Comparison of ENCODE assay signal across 11 mouse cellular contexts in the genomic region with DNA sequence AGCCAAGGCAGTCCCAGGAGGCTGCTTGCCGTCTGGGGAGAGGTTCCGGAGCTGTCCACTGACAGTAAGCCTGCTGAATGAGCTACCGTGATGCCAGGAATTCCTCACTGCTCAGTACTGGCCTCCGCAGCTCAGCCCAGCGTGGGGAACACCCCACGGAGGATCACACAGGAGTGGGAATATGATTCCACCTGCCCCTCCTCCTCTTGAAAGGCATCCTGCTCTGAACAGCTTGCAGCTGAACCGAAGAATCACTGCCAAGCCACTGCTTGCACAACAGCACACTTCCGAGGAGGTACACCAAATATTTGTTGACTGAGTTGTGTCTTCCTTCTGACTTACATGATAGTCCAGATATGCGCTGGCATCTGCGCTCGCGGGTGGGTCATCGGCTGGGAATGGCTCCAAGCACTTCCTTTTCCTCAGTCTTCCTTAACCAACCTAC. TPM values are rescaled to one million over a fixed set of nuclear protein-coding genes. Genes with fewer than 3 reads are reported as not detected.
DNase-seq lines count a peak whose midpoint lies in the region; ATAC-seq and TF ChIP-seq lines count a peak whose summit lies in the region.
"Had no signal": no experiment of that assay in that cellular context is flagged by ENCODE, and none has a peak within 500 bp of the region (broad histone marks: within the 10 kb centered on the region; RNA-seq: fewer than 3 reads in every experiment).

No protein-coding gene starts in this region.

- H3K9ac ChIP-seq in hindbrain, postnatal 0 days (replicated peaks; ENCODE audit: low read length): no peak overlapping the region
- H3K9ac ChIP-seq in hindbrain, embryonic 14.5 days: no peak overlapping the region
- H3K9ac ChIP-seq in forebrain, embryonic 13.5 days: no peak overlapping the region
- H3K9ac ChIP-seq: hindbrain, embryonic 15.5 days; limb, embryonic 15.5 days had no signal

- DNase-seq in hindbrain, postnatal 0 days (ENCODE audit: low spot score): peak; percentile 3
- DNase-seq in hindbrain, embryonic 14.5 days (ENCODE audit: low spot score): no peak
- peak; percentile 93 for DNase-seq in 3T3-L1 (ENCODE audit: low read depth, low spot score)
- peak; percentile 22 to 39 for DNase-seq in adrenal gland, postnatal 36 days
- DNase-seq in kidney, postnatal 25 days: peak; percentile 38 to 64
- DNase-seq in cerebellum, adult 2 months: no peak
- DNase-seq: thymus, postnatal 14 days had no signal

- no peaks in the 10 kb centered on the region for H3K27me3 ChIP-seq in hindbrain, postnatal 0 days (ENCODE audit: insufficient read depth, low read length)
- no peaks in the 10 kb centered on the region for H3K27me3 ChIP-seq in hindbrain, embryonic 14.5 days (ENCODE audit: control insufficient read depth, insufficient read depth, low read length)
- no peaks in the 10 kb centered on the region for H3K27me3 ChIP-seq in forebrain, embryonic 13.5 days
- H3K27me3 ChIP-seq in cerebellum, adult 2 months (ENCODE audit: control insufficient read depth, insufficient read depth, low read length): no peaks in the 10 kb centered on the region
- H3K27me3 ChIP-seq: hindbrain, embryonic 15.5 days; limb, embryonic 15.5 days had no signal

- H3K36me3 ChIP-seq in hindbrain, postnatal 0 days (ENCODE audit: insufficient read depth, low read length): no peaks in the 10 kb centered on the region
- no peaks in the 10 kb centered on the region for H3K36me3 ChIP-seq in hindbrain, embryonic 14.5 days (replicated peaks; ENCODE audit: control insufficient read depth, insufficient read depth)
- no peaks in the 10 kb centered on the region for H3K36me3 ChIP-seq in forebrain, embryonic 13.5 days (ENCODE audit: poor library complexity, severe bottlenecking)
- H3K36me3 ChIP-seq: hindbrain, embryonic 15.5 days; limb, embryonic 15.5 days had no signal

- no peak for TF ChIP-seq POLR2A in cerebellum, adult 2 months (IDR thresholded peaks at IDR 0.05; ENCODE audit: borderline replicate concordance, insufficient read depth, low read length)

- peaks cover 10% of the 10 kb centered on the region; the same call in 1 of the 2 replicates for H3K4me1 ChIP-seq in hindbrain, postnatal 0 days (ENCODE audit: insufficient read depth, low read length)
- H3K4me1 ChIP-seq in hindbrain, embryonic 14.5 days (replicated peaks; ENCODE audit: control insufficient read depth, insufficient read depth, low read length): peaks cover 8% of the 10 kb centered on the region
- peaks cover 11% of the 10 kb centered on the region for H3K4me1 ChIP-seq in forebrain, embryonic 13.5 days
- peaks cover 5% of the 10 kb centered on the region for H3K4me1 ChIP-seq in cerebellum, adult 2 months (ENCODE audit: control insufficient read depth, insufficient read depth, low read length)

- TF ChIP-seq CTCF in hindbrain, postnatal 0 days (IDR thresholded peaks at IDR 0.05; ENCODE audit: low read depth): no peak
- no peak for TF ChIP-seq CTCF in cerebellum, adult 2 months (IDR thresholded peaks at IDR 0.05; ENCODE audit: borderline replicate concordance, insufficient read depth, low read depth, low read length)

- H3K27ac ChIP-seq in hindbrain, postnatal 0 days: no peak overlapping the region
- H3K27ac ChIP-seq in hindbrain, embryonic 14.5 days: no peak overlapping the region
- no peak overlapping the region for H3K27ac ChIP-seq in forebrain, embryonic 13.5 days
- no peak overlapping the region for H3K27ac ChIP-seq in cerebellum, adult 2 months (ENCODE audit: insufficient read depth, low read length)
- H3K27ac ChIP-seq: hindbrain, embryonic 15.5 days; limb, embryonic 15.5 days had no signal

- no peak overlapping the region for H3K4me2 ChIP-seq in hindbrain, postnatal 0 days (ENCODE audit: low read depth, low read length)
- H3K4me2 ChIP-seq in hindbrain, embryonic 14.5 days (replicated peaks): no peak overlapping the region
- H3K4me2 ChIP-seq in forebrain, embryonic 13.5 days: no peak overlapping the region
- H3K4me2 ChIP-seq: hindbrain, embryonic 15.5 days; limb, embryonic 15.5 days had no signal

- WGBS in hindbrain, postnatal 0 days: 70% methylated on average over 13 of the region's 13 CpGs
- WGBS in hindbrain, embryonic 14.5 days: 77% methylated on average over 13 of the region's 13 CpGs
- 82% methylated on average over 13 of the region's 13 CpGs for WGBS in forebrain, embryonic 13.5 days
- 44% methylated on average over 13 of the region's 13 CpGs for WGBS in cerebellum, adult 2 months

- no peak overlapping the region for H3K4me3 ChIP-seq in hindbrain, postnatal 0 days (ENCODE audit: low read length)
- H3K4me3 ChIP-seq in hindbrain, embryonic 14.5 days (replicated peaks; ENCODE audit: low read length): no peak overlapping the region
- H3K4me3 ChIP-seq in forebrain, embryonic 13.5 days: no peak overlapping the region
- no peak overlapping the region for H3K4me3 ChIP-seq in cerebellum, adult 2 months (replicated peaks; ENCODE audit: insufficient read depth, low read depth, low read length)
- H3K4me3 ChIP-seq: hindbrain, embryonic 15.5 days; limb, embryonic 15.5 days had no signal

- no peaks in the 10 kb centered on the region for H3K9me3 ChIP-seq in hindbrain, postnatal 0 days (ENCODE audit: low read length)
- H3K9me3 ChIP-seq in hindbrain, embryonic 14.5 days (ENCODE audit: control insufficient read depth, low read length): no peaks in the 10 kb centered on the region
- no peaks in the 10 kb centered on the region for H3K9me3 ChIP-seq in forebrain, embryonic 13.5 days (replicated peaks)
- H3K9me3 ChIP-seq: hindbrain, embryonic 15.5 days; limb, embryonic 15.5 days had no signal

- ATAC-seq in hindbrain, postnatal 0 days: no peak
- no peak for ATAC-seq in hindbrain, embryonic 14.5 days (ENCODE audit: low FRiP score)
- ATAC-seq in forebrain, embryonic 13.5 days: no peak
- no peak for ATAC-seq in monocyte, adult 5-6 weeks (replicated peaks; ENCODE audit: insufficient number of reproducible peaks, low FRiP score, low TSS enrichment, poor library complexity, severe bottlenecking)

RNA-seq across cellular contexts. Expression of a gene that starts 26.9 kb away (rescaled TPM):
- 84.6 and 87.8 TPM in 2 replicates for total RNA-seq in hindbrain, postnatal 0 days (2014; rRNA removed)
- polyA plus RNA-seq in hindbrain, postnatal 0 days (2015; fragmentation: Nextera tagmentation; extraction: Ambion mirVana): 99.5 and 104 TPM in 2 replicates
- 117 and 129 TPM in 2 replicates for polyA plus RNA-seq in hindbrain, embryonic 14.5 days (2014; fragmentation: Nextera tagmentation; extraction: Ambion mirVana)
- total RNA-seq in adrenal gland, postnatal 36 days (2021): 10 to 100 TPM; 17.8 to 18.2 TPM
- 114 and 121 TPM in 2 replicates for polyA plus RNA-seq in forebrain, embryonic 13.5 days (2015; fragmentation: Nextera tagmentation; extraction: Ambion mirVana)
- polyA plus RNA-seq in cerebellum, adult 2 months (2012; rRNA removed): 41.0 and 41.8 TPM in 2 replicates
- 45.8 to 58.1 TPM (median 49.2 TPM) in 3 replicates for total RNA-seq in monocyte, adult 5-6 weeks (2017)

Comparison
In these comparisons a context has a peak if more than half of its experiments do, and no peak if none do; other contexts are left out.
1. DNase-seq: peak in hindbrain, postnatal 0 days (single experiment), 3T3-L1 (single experiment), adrenal gland, postnatal 36 days (2 of 2) and kidney, postnatal 25 days (2 of 2); none in hindbrain, embryonic 14.5 days (single experiment) and cerebellum, adult 2 months (0 of 2).